Mouse (Mus musculus) kidney, adult 2 months (tissue): ENCODE measurements around the gene Plch2. TPM values are rescaled to one million over a fixed set of nuclear protein-coding genes. Genes with fewer than 3 reads are reported as not detected.

Experiments
- DNase-seq: peaks from one replicate; pipeline ENCODE4 v3.0.0; 2021
- H3K27ac ChIP-seq: fragments of 200-500 bp; 2 replicates; pipeline ENCODE4 v1.5.1; 2012; ENCODE audit warnings: low read depth, low read length, control low read depth, inconsistent platforms; ENCODE audit not compliant: insufficient read depth
- H3K27me3 ChIP-seq: fragments of 200-500 bp; replicated peaks from 2 replicates; pipeline ENCODE4 v1.6.1; 2012; ENCODE audit warnings: mild to moderate bottlenecking, moderate library complexity, low read length, inconsistent platforms; ENCODE audit not compliant: control insufficient read depth, insufficient read depth
- H3K36me3 ChIP-seq: fragments of 200-500 bp; 2 replicates; pipeline ENCODE4 v1.6.1; 2012; ENCODE audit warnings: mild to moderate bottlenecking, moderate library complexity, low read length, inconsistent platforms; ENCODE audit not compliant: control insufficient read depth, insufficient read depth
- H3K4me1 ChIP-seq: fragments of 200-500 bp; 2 replicates; pipeline ENCODE4 v1.6.1; 2011; ENCODE audit warnings: low read length; ENCODE audit not compliant: control insufficient read depth, insufficient read depth
- H3K4me3 ChIP-seq: fragments of 200-500 bp; 2 replicates; pipeline ENCODE4 v1.5.1; 2011; ENCODE audit warnings: mild to moderate bottlenecking, low read depth, low read length, control low read depth; ENCODE audit not compliant: insufficient read depth
- CTCF ChIP-seq: fragments of 200-500 bp; conservative IDR thresholded peaks from 2 replicates; pipeline ENCODE4 v1.5.1; 2011; ENCODE audit warnings: low read depth, mild to moderate bottlenecking, control low read depth, low read length, moderate library complexity, mixed read lengths; ENCODE audit not compliant: insufficient read depth, insufficient read length
- POLR2A ChIP-seq: fragments of 200-500 bp; IDR thresholded peaks from one replicate; pipeline ENCODE4 v1.6.1; 2011; ENCODE audit warnings: low read depth, low read length, control low read depth
- WGBS: fragments of 180-500 bp; shearing (Covaris S2); methylation state at CpG from one replicate; pipeline ENCODE4 v1.1.7; 2018; 5-methylcytosine and 5-hydroxymethylcytosine counted together
- polyA plus RNA-seq: library from polyadenylated mRNA; depleted of rRNA; stranded (reverse); fragments of >200 nt; gene quantifications from 2 replicates; pipeline ENCODE4 v1.2.3, GENCODE M21; 2012

The Plch2 gene
- polyA plus RNA-seq, 1 experiment = 0.52 TPM

GRCm38 (mm10) chr4:155014791-155015190 lies 41.8 kb downstream of the Plch2 start:
- 67% methylated on average over 12 of the region's 12 CpGs for WGBS
- Histone ChIP-seq H3K4me1 (no peaks in the 10 kb centered on the region), H3K27ac (no peak overlapping the region), H3K27me3 (no peaks in the 10 kb centered on the region), H3K4me3 (no peak overlapping the region), H3K36me3 (no peaks in the 10 kb centered on the region)
- TF ChIP-seq CTCF (no peak), POLR2A (no peak)
- no peak for DNase-seq

DNA sequence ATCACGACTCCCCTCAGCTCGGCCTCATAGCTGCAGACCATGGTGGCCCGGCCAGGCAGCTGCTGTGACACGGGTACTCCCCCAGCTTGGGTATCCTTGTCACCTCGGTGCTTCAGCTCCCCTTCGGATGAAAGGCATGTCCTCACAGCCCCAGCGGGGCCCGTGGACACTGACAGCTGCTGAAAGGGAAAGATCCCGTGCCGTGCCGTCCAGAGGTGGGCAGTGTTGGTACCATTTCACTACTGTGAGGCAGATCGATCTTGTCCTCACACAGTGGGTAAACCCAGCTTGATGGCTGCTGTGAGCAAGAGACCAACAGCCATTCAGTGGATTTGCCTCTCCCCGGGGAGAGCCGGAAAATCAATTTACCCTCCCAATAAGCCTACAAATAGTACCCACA lies 42.3 kb downstream of the Plch2 start:
- no peak for DNase-seq

GRCm38 (mm10) chr4:155012788-155013187 lies 43.8 kb downstream of the Plch2 start:
- Histone ChIP-seq H3K4me1 (no peaks in the 10 kb centered on the region), H3K27ac (no peak overlapping the region), H3K27me3 (no peaks in the 10 kb centered on the region), H3K4me3 (no peak overlapping the region), H3K36me3 (no peaks in the 10 kb centered on the region)
- TF ChIP-seq POLR2A (no peak), CTCF (peak; percentile 77)
- peak; percentile 49 for DNase-seq
- 10% methylated on average over 4 of the region's 4 CpGs for WGBS

More for the DNA sequence above, 42.3 kb downstream of the Plch2 start:
- no peak overlapping the region for H3K27ac ChIP-seq
- H3K4me3 ChIP-seq = no peak overlapping the region
- no peaks in the 10 kb centered on the region for H3K4me1 ChIP-seq
- 44% methylated on average over 14 of the region's 14 CpGs for WGBS
- TF ChIP-seq CTCF (no peak), POLR2A (no peak)
- no peaks in the 10 kb centered on the region for H3K36me3 ChIP-seq
- no peaks in the 10 kb centered on the region for H3K27me3 ChIP-seq

GRCm38 (mm10) chr4:155012115-155012514 lies 44.5 kb downstream of the Plch2 start:
- TF ChIP-seq POLR2A = no peak
- no peak for TF ChIP-seq CTCF
- no peaks in the 10 kb centered on the region for H3K4me1 ChIP-seq
- WGBS = 67% methylated on average over 2 of the region's 2 CpGs
- H3K27me3 ChIP-seq = no peaks in the 10 kb centered on the region
- H3K27ac ChIP-seq = no peak overlapping the region
- no peak for DNase-seq
- H3K4me3 ChIP-seq = no peak overlapping the region
- H3K36me3 ChIP-seq = no peaks in the 10 kb centered on the region

GRCm38 (mm10) chr4:155011312-155012025 lies 45.1 kb downstream of the Plch2 start:
- Histone ChIP-seq H3K36me3 (no peaks in the 10 kb centered on the region), H3K4me1 (no peaks in the 10 kb centered on the region), H3K27me3 (no peaks in the 10 kb centered on the region), H3K4me3 (no peak overlapping the region), H3K27ac (no peak overlapping the region)
- DNase-seq = no peak
- 70% methylated on average over 8 of the region's 8 CpGs for WGBS
- TF ChIP-seq CTCF (no peak), POLR2A (no peak)

DNA sequence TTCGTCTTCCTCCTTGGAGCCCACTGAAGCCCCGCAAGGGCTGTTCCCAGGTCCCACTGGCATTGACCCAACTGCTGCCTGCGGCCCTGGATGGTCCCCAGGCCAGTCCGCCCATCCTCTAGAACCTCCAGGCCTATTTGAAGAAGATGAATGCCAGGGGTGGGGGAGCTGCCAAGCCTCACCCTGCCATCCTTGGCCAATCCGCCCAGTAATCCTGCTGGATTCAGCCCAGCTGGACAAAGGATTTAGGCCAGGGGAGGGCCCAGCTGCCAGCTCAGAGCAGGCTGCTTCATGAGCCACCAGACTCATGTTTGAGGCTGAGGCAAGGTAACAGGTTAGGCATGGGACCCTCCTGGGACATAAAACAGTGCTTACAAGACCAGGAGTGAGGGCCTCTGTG lies 45.7 kb downstream of the Plch2 start:
- Histone ChIP-seq H3K36me3 (no peaks in the 10 kb centered on the region), H3K4me3 (no peak overlapping the region), H3K27ac (no peak overlapping the region), H3K4me1 (no peaks in the 10 kb centered on the region), H3K27me3 (no peaks in the 10 kb centered on the region)
- DNase-seq = peak; percentile 5
- 89% methylated on average over 5 of the region's 5 CpGs for WGBS
- no peak for TF ChIP-seq CTCF
- TF ChIP-seq POLR2A = no peak

- H3K36me3 ChIP-seq = no peaks in the 10 kb centered on the region
- no peaks in the 10 kb centered on the region for H3K27me3 ChIP-seq
- TF ChIP-seq CTCF (no peak), POLR2A (no peak)
- H3K4me1 ChIP-seq = no peaks in the 10 kb centered on the region
- no peak overlapping the region for H3K27ac ChIP-seq
- no peak overlapping the region for H3K4me3 ChIP-seq
- no peak for DNase-seq
- WGBS = 65% methylated on average over 3 of the region's 3 CpGs
Measured at GRCm38 (mm10) chr4:155009216-155009615, 47.4 kb downstream of the Plch2 start.
